Mouse (Mus musculus) MEL (cell line): ENCODE measurements around the gene Pknox2. TPM values are rescaled to one million over a fixed set of nuclear protein-coding genes. Genes with fewer than 3 reads are reported as not detected.

Experiments used
- DNase-seq: peaks from one replicate; pipeline ENCODE4 v3.0.0; 2011; ENCODE audit warnings: low read depth, low spot score
- H3K27ac ChIP-seq: 2 replicates; pipeline ENCODE4 v1.5.1; 2012; ENCODE audit warnings: low read depth, mild to moderate bottlenecking, control low read depth, low read length, moderate library complexity; ENCODE audit not compliant: control insufficient read depth
- H3K27me3 ChIP-seq, 2 experiments: fragments of 150-350 bp in 1 of 2; sonication (generic) in 1 of 2; 2 replicates each; pipeline ENCODE4 v1.6.1; 2012; ENCODE audit warnings: low read length in 2 of 2, mild to moderate bottlenecking in 2 of 2, improper control_type of control experiment in 1 of 2, moderate library complexity in 1 of 2; ENCODE audit not compliant: insufficient read depth in 2 of 2, control insufficient read depth in 1 of 2
- H3K36me3 ChIP-seq, 2 experiments: 2 replicates each; pipeline ENCODE4 v1.6.1; 2012 to 2014; ENCODE audit warnings: low read length in 2 of 2, improper control_type of control experiment in 1 of 2, inconsistent platforms in 1 of 2, mild to moderate bottlenecking in 1 of 2; ENCODE audit not compliant: insufficient read depth in 2 of 2, control insufficient read depth in 1 of 2
- H3K4me1 ChIP-seq, 2 experiments: fragments of 150-350 bp in 1 of 2; sonication (generic) in 1 of 2; 2 replicates each; pipeline ENCODE4 v1.6.1; 2012; ENCODE audit warnings: low read length in 2 of 2, improper control_type of control experiment in 1 of 2, mild to moderate bottlenecking in 1 of 2; ENCODE audit not compliant: insufficient read depth in 2 of 2, control insufficient read depth in 1 of 2
- H3K4me3 ChIP-seq, 2 experiments: fragments of 150-350 bp in 1 of 2; sonication (generic) in 1 of 2; 2 replicates each; pipeline ENCODE4 v1.5.1; 2012; ENCODE audit warnings: low read depth in 2 of 2, low read length in 2 of 2, mild to moderate bottlenecking in 2 of 2, moderate library complexity in 2 of 2, control low read depth in 1 of 2, improper control_type of control experiment in 1 of 2; ENCODE audit not compliant: control insufficient read depth in 1 of 2, insufficient read depth in 1 of 2
- H3K79me2 ChIP-seq: 2 replicates; pipeline ENCODE4 v1.6.1; 2012; ENCODE audit warnings: mild to moderate bottlenecking, low read length, moderate library complexity; ENCODE audit not compliant: control insufficient read depth, poor library complexity, insufficient read depth
- H3K9ac ChIP-seq: 2 replicates; pipeline ENCODE4 v1.6.1; 2012; ENCODE audit warnings: low read depth, mild to moderate bottlenecking, control low read depth, low read length, moderate library complexity; ENCODE audit not compliant: control insufficient read depth, poor library complexity, severe bottlenecking
- H3K9me3 ChIP-seq: fragments of 150-350 bp; sonication (generic); replicated peaks from 2 replicates; pipeline ENCODE4 v1.6.1; 2012; ENCODE audit warnings: mild to moderate bottlenecking, low read length, improper control_type of control experiment, moderate library complexity; ENCODE audit not compliant: insufficient read depth
- BHLHE40 ChIP-seq: IDR thresholded peaks from 2 replicates; pipeline ENCODE4 v1.6.1; 2012; ENCODE audit warnings: low read depth, mild to moderate bottlenecking, inconsistent platforms, low read length, improper control_type of control experiment, borderline replicate concordance
- CHD1 ChIP-seq: IDR thresholded peaks from 2 replicates; pipeline ENCODE4 v1.6.1; 2012; ENCODE audit warnings: low read depth, mild to moderate bottlenecking, inconsistent platforms, low read length, improper control_type of control experiment
- CTCF ChIP-seq, 3 experiments: IDR thresholded peaks in 2 of 3; conservative IDR thresholded peaks in 1 of 3; 2 replicates each; pipeline ENCODE4 v1.5.1; 2011 to 2012; ENCODE audit warnings: low read length in 3 of 3, low read depth in 2 of 3, mild to moderate bottlenecking in 2 of 3, improper control_type of control experiment in 1 of 3, inconsistent platforms in 1 of 3, mixed read lengths in 1 of 3, moderate library complexity in 1 of 3; ENCODE audit not compliant: control insufficient read depth in 1 of 3, insufficient read depth in 1 of 3, poor library complexity in 1 of 3, severe bottlenecking in 1 of 3
- ETS1 ChIP-seq: IDR thresholded peaks from 2 replicates; pipeline ENCODE4 v1.6.1; 2012; ENCODE audit warnings: low read depth, mild to moderate bottlenecking, inconsistent platforms, low read length, improper control_type of control experiment, moderate library complexity
- MAFK ChIP-seq: IDR thresholded peaks from 2 replicates; pipeline ENCODE4 v1.6.1; 2011; ENCODE audit warnings: low read depth, mild to moderate bottlenecking, low read length, improper control_type of control experiment, borderline replicate concordance
- MEF2A ChIP-seq: IDR thresholded peaks from 2 replicates; pipeline ENCODE4 v1.6.1; 2014; ENCODE audit warnings: low read depth, mild to moderate bottlenecking, inconsistent platforms, low read length, improper control_type of control experiment; ENCODE audit not compliant: poor library complexity, insufficient replicate concordance, severe bottlenecking; ENCODE audit errors: extremely low read depth
- MXI1 ChIP-seq: IDR thresholded peaks from 2 replicates; pipeline ENCODE4 v1.6.1; 2011; ENCODE audit warnings: mild to moderate bottlenecking, low read depth, low read length, improper control_type of control experiment
- NRF1 ChIP-seq: IDR thresholded peaks from 2 replicates; pipeline ENCODE4 v1.6.1; 2014; ENCODE audit warnings: low read depth, mild to moderate bottlenecking, inconsistent platforms, low read length, improper control_type of control experiment, moderate library complexity; ENCODE audit not compliant: poor library complexity, insufficient read depth, severe bottlenecking
- POLR2AphosphoS5 ChIP-seq: IDR thresholded peaks from 2 replicates; pipeline ENCODE4 v1.6.1; 2012; ENCODE audit warnings: low read depth, borderline replicate concordance, mild to moderate bottlenecking, inconsistent platforms, low read length, moderate library complexity, mixed read lengths
- RAD21 ChIP-seq: IDR thresholded peaks from 2 replicates; pipeline ENCODE4 v1.6.1; 2011; ENCODE audit warnings: mild to moderate bottlenecking, low read depth, low read length, improper control_type of control experiment
- RCOR1 ChIP-seq: IDR thresholded peaks from 2 replicates; pipeline ENCODE4 v1.6.1; 2012; ENCODE audit warnings: low read depth, mild to moderate bottlenecking, inconsistent platforms, low read length, improper control_type of control experiment
- SIN3A ChIP-seq: IDR thresholded peaks from 2 replicates; pipeline ENCODE4 v1.6.1; 2012; ENCODE audit warnings: low read length, improper control_type of control experiment, inconsistent platforms
- SMC3 ChIP-seq: IDR thresholded peaks from 2 replicates; pipeline ENCODE4 v1.6.1; 2011; ENCODE audit warnings: low read depth, low read length, improper control_type of control experiment
- TAL1 ChIP-seq: IDR thresholded peaks from 2 replicates; pipeline ENCODE4 v1.6.1; 2012; ENCODE audit warnings: mild to moderate bottlenecking, inconsistent platforms, low read length, moderate library complexity, mixed read lengths
- UBTF ChIP-seq: IDR thresholded peaks from 2 replicates; pipeline ENCODE4 v1.6.1; 2012; ENCODE audit warnings: low read depth, mild to moderate bottlenecking, inconsistent platforms, low read length, improper control_type of control experiment, moderate library complexity, borderline replicate concordance; ENCODE audit not compliant: insufficient read depth
- USF1 ChIP-seq: IDR thresholded peaks from 2 replicates; pipeline ENCODE4 v1.6.1; 2014; ENCODE audit warnings: low read depth, mild to moderate bottlenecking, inconsistent platforms, low read length, improper control_type of control experiment, moderate library complexity
- ZC3H11A ChIP-seq: IDR thresholded peaks from 2 replicates; pipeline ENCODE4 v1.6.1; 2012; ENCODE audit warnings: low read depth, mild to moderate bottlenecking, inconsistent platforms, low read length, improper control_type of control experiment
- ZKSCAN1 ChIP-seq: IDR thresholded peaks from 2 replicates; pipeline ENCODE4 v1.6.1; 2012; ENCODE audit warnings: low read depth, mild to moderate bottlenecking, inconsistent platforms, low read length, improper control_type of control experiment, moderate library complexity
- ZMIZ1 ChIP-seq: IDR thresholded peaks from 2 replicates; pipeline ENCODE4 v1.6.1; 2012; ENCODE audit warnings: low read depth, mild to moderate bottlenecking, inconsistent platforms, low read length, improper control_type of control experiment, moderate library complexity
- ZNF384 ChIP-seq: IDR thresholded peaks from 2 replicates; pipeline ENCODE4 v1.6.1; 2012; ENCODE audit warnings: low read depth, mild to moderate bottlenecking, inconsistent platforms, low read length, improper control_type of control experiment
- polyA plus RNA-seq, 2 experiments: library from polyadenylated mRNA; stranded (reverse) in 1 of 2; unstranded in 1 of 2; fragments of >175 nt in 1 of 2; fragments of >200 nt in 1 of 2; gene quantifications; 2 replicates each; pipeline versions ENCODE4 v1.2.1 to v1.2.4; 2012; ENCODE audit warnings: low replicate concordance in 2 of 2, low read depth in 1 of 2; ENCODE audit not compliant: insufficient read length in 2 of 2, insufficient read depth in 1 of 2, missing spikeins in 1 of 2
- total RNA-seq: library from RNA; depleted of rRNA; stranded (reverse); fragments of 300-350 nt; gene quantifications from 2 replicates; pipeline ENCODE4 v1.2.3, GENCODE M21; 2012

Pknox2 gene
- total and polyA plus RNA-seq, 3 experiments, result not detected

GRCm38 (mm10) chr9:36916915-36917314 lies 230.3 kb downstream of the Pknox2 start:
- H3K4me1 ChIP-seq, result no peaks in the 10 kb centered on the region

DNA sequence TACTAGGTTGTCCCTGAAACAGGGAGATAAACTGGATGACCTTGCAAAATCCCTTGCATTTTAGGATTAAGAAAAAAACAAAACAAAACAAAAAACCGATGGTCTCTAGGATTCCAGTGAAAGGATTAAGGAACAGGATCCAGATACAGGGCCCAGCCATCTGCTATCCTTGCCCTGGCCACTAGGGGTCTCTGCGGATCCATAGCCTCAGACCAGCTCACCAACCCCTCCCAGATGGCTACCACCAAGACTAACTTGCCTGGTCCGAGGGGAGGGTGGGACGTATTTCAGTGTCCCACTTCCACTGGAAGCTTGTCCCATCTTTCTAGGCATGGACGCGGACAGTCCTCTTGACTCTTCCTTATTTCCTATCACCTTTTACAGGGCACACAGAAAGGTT lies 230.8 kb downstream of the Pknox2 start:
- DNase-seq, result peak; percentile 62

More at GRCm38 (mm10) chr9:36916915-36917314, 230.3 kb downstream of the Pknox2 start:
- Histone ChIP-seq H3K4me3 (no peak overlapping the region), H3K27ac (no peak overlapping the region), H3K79me2 (no peaks in the 10 kb centered on the region), H3K9ac (no peak overlapping the region), H3K36me3 (no peaks in the 10 kb centered on the region), H3K27me3 (peaks cover 3 to 17% of the 10 kb centered on the region in 2 experiments; a peak in 3 of 4 replicates), H3K9me3 (no peaks in the 10 kb centered on the region)
- DNase-seq, result no peak
- TF ChIP-seq ZC3H11A (no peak), ZMIZ1 (no peak), TAL1 (no peak), CHD1 (no peak), RCOR1 (no peak)

GRCm38 (mm10) chr9:36905452-36905851 lies 241.8 kb downstream of the Pknox2 start:
- H3K27ac ChIP-seq, result no peak overlapping the region
- no peaks in the 10 kb centered on the region for H3K36me3 ChIP-seq
- H3K27me3 ChIP-seq, result peaks cover 0 to 2% of the 10 kb centered on the region in 2 experiments; a peak in 1 of 4 replicates
- TF ChIP-seq ETS1 (0 out of 2 replicates have a peak, but pooled peaks have one; percentile 18), MEF2A (no peak), NRF1 (no peak), SMC3 (no peak), ZKSCAN1 (no peak), RCOR1 (no peak)
- TF ChIP-seq, all 39 proteins: peak for 1
- Histone ChIP-seq H3K4me1 (no peaks in the 10 kb centered on the region), H3K9ac (no peak overlapping the region), H3K9me3 (no peaks in the 10 kb centered on the region), H3K79me2 (no peaks in the 10 kb centered on the region), H3K4me3 (no peak overlapping the region)
- peak; percentile 12 for DNase-seq

More for the DNA sequence above, 230.8 kb downstream of the Pknox2 start:
- H3K79me2 ChIP-seq, result no peaks in the 10 kb centered on the region
- no peaks in the 10 kb centered on the region for H3K9me3 ChIP-seq
- peaks cover 3 to 15% of the 10 kb centered on the region in 2 experiments; a peak in 3 of 4 replicates for H3K27me3 ChIP-seq
- H3K9ac ChIP-seq, result no peak overlapping the region
- TF ChIP-seq SIN3A, result no peak
- no peak for TF ChIP-seq BHLHE40
- no peak for TF ChIP-seq UBTF
- peak; percentile 52 for TF ChIP-seq SMC3
- no peak for TF ChIP-seq USF1
- TF ChIP-seq MXI1, result no peak
- TF ChIP-seq POLR2AphosphoS5, result no peak
- no peak for TF ChIP-seq CHD1
- TF ChIP-seq MEF2A, result no peak
- TF ChIP-seq CTCF (IDR thresholded peaks at IDR 0.05 in 2 of 3, conservative IDR thresholded peaks at IDR 0.05 in 1 of 3; ENCODE audit: control insufficient read depth in 1 of 3, insufficient read depth in 1 of 3, low read depth in 2 of 3, low read length in 3 of 3, poor library complexity in 1 of 3, severe bottlenecking in 1 of 3), result peak; percentile 73 to 94 (median 91)
- no peak for TF ChIP-seq MAFK
- no peak for TF ChIP-seq ZNF384
- peak; percentile 57 for TF ChIP-seq RAD21
- TF ChIP-seq, all 39 proteins: peak for 3
- Histone ChIP-seq H3K4me3 (no peak overlapping the region), H3K4me1 (no peaks in the 10 kb centered on the region), H3K27ac (no peak overlapping the region), H3K36me3 (no peaks in the 10 kb centered on the region)
